Mouse (Mus musculus): Measurements from ENCODE around the gene Ms4a10.

Ms4a10 gene

DNA sequence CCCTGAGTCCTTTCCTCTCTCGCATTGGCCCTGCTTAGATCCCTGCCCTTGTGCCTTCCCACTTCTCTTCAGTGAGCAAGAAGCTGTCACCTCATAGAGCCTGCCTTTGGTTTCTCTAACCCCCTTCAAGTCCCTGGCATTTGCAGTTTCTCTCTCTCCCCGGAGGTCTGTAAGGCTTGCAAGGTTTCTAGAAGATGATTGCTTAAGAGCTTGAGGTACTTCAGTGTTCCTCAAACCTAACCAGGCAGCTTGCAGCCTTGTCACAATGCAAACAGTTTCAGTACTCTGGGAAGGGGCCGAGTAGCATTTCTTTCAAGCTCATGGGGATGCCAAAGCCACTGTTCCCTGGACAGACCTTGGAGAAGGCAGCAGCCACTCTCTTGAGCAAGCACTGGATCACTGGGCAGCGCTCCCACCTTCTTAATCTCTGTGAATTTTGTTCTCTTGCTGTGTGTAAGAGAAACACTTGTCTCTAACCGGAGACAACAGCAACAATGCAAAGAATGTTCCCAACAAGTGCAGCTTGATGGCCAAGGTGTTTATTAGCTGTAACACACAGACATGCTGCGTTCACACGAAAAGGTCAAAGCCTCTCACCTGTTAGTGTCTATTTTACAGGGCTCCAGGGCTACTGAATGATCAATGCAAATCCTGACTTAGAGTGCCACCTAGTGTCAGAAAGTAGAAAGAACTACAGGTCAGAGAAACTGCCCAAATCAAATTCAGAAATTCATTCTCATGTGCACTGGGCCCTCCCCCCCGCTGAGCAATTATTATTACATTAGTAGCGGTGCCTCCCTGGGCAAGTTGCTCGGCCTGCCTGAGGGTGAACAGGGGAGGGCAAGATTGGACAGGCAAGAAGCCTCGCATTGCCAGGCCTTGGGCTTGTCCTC, 15.1 kb downstream of the Ms4a10 start:
- DNase-seq (ENCODE audit: low spot score): no peak

- no peak for DNase-seq (ENCODE audit: low spot score)
Measured at GRCm38 (mm10) chr19:10952021-10952939, 22.2 kb downstream of the Ms4a10 start.

GRCm38 (mm10) chr19:10949558-10949957, 24.9 kb downstream of the Ms4a10 start:
- DNase-seq (ENCODE audit: low spot score): no peak

- DNase-seq (ENCODE audit: low spot score): peak; percentile 76
Measured at GRCm38 (mm10) chr19:10949112-10949511, 25.4 kb downstream of the Ms4a10 start, which contains the start of gene Ccdc86. Gene Ccdc86 (minus strand): TSS chr19:10949266.

DNA sequence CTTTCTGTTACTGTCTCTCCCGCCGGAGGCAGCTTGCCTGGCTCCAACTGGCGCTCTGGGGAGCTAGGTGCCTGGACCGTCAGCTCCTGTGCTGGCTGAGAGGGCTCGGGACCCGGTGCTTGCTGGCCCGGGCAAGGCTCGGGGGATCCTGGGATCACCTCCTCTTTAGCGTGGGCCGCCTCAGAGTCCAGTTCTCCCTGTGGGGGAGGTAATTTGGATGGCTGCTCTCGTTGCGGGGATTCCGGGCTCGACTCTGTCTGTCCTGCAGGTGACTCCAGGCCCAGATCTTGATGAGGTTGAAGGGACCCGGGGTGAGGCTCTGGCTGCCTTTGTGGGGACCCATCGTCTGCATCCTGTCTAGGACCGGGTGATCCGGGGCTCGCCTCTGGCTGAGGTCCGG, 26.1 kb downstream of the Ms4a10 start:
- DNase-seq (ENCODE audit: low spot score): no peak

DNA sequence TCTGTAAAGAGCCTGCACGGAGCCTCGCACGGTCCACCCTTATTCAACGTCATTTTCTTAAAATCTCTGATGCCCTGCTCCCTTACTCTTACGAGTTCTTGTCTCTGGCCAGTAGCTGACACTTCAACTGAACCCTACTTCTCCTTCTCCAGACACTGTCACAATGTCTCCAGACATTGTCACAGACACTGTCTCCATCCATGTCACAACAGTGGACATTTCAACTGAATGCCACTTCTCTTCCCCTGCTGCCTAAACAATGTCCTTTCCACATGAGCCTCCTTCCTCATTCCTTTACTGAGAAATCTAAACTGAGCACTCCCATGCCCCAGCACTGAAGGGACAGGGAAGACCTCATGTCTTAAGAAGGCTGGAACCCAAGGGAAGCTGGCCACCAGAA, 27.3 kb downstream of the Ms4a10 start:
- no peak for DNase-seq (ENCODE audit: low spot score)

GRCm38 (mm10) chr19:10946506-10946905, 28.0 kb downstream of the Ms4a10 start:
- DNase-seq (ENCODE audit: low spot score): no peak

- no peak for DNase-seq (ENCODE audit: low spot score)
Measured at GRCm38 (mm10) chr19:10943955-10944354, 30.5 kb downstream of the Ms4a10 start.

- no peak for DNase-seq (ENCODE audit: low spot score)
Measured at GRCm38 (mm10) chr19:10940801-10941457, 33.5 kb downstream of the Ms4a10 start.

DNA sequence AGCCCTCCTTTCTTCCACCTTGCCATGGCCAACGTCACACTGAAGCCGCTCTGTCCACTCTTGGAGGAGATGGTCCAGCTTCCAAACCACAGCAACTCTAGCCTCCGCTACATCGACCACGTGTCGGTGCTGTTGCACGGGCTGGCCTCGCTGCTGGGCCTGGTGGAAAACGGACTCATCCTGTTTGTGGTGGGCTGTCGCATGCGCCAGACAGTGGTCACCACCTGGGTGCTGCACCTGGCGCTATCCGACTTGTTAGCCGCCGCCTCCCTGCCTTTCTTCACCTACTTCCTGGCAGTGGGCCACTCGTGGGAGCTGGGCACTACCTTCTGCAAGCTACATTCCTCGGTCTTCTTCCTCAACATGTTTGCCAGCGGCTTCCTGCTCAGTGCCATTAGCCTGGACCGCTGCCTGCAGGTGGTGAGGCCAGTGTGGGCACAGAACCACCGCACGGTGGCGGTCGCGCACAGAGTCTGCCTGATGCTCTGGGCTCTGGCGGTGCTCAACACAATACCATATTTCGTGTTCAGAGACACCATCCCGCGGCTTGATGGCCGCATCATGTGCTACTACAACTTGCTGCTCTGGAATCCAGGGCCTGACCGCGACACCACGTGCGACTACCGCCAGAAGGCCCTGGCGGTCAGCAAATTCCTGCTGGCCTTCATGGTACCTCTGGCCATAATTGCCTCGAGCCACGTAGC, 34.2 kb downstream of the Ms4a10 start:
- DNase-seq (ENCODE audit: low spot score): no peak

GRCm38 (mm10) chr19:10938771-10939170, 35.7 kb downstream of the Ms4a10 start:
- DNase-seq (ENCODE audit: low spot score): no peak

GRCm38 (mm10) chr19:10937110-10937563, 37.3 kb downstream of the Ms4a10 start, which contains the start of gene Ptgdr2:
Gene Ptgdr2 (plus strand): TSS chr19:10937160.
- no peak for DNase-seq (ENCODE audit: low spot score)

GRCm38 (mm10) chr19:10936077-10936476, 38.4 kb downstream of the Ms4a10 start:
- DNase-seq (ENCODE audit: low spot score): no peak

GRCm38 (mm10) chr19:10935029-10935428, 39.4 kb downstream of the Ms4a10 start:
- no peak for DNase-seq (ENCODE audit: low spot score)

DNA sequence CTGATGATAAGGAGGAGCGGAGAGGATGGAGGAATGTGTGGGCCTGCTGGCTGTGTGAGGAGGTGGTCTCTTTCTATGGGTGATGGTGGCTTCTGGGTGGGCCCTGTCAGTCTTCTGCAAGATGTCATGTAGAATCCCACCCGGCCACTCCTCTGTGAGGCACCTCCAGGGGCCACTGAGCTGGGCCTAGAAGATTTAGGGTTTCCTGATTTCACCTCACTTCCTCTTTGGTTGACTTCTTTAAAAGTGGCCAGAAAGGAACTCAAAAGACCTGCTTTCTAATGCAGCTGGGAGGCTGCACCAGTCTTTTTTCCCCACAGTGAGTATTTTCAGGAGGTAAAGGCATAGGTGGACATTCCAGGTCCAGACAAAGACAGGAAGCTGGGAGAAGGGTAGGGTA, 43.8 kb downstream of the Ms4a10 start:
- no peak for DNase-seq (ENCODE audit: low spot score)

DNA sequence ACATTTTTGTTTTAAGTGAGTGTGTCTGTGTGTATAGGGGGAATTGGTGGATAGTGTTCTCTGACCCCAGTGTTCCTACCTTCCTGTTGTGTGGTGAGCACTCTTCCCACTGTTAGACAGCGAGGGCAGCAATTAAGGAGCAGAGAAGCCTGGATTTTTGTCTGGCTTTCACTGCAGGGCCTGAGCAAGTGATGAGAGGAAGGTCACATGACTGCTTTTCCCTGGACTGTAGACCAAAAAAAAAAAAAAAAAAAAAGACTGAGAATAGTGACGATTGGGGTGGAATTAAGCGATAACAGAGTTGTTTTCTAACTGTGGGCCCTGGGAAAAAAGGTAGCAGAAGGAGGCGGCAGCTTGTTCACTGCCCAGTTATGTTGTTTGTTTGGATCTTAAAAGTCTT, 47.8 kb downstream of the Ms4a10 start:
- no peak for DNase-seq (ENCODE audit: low spot score)

- no peak for DNase-seq (ENCODE audit: low spot score)
Measured at GRCm38 (mm10) chr19:10926123-10926621, 48.3 kb downstream of the Ms4a10 start.

GRCm38 (mm10) chr19:10924220-10924619, 50.2 kb downstream of the Ms4a10 start:
- no peak for DNase-seq (ENCODE audit: low spot score)

DNA sequence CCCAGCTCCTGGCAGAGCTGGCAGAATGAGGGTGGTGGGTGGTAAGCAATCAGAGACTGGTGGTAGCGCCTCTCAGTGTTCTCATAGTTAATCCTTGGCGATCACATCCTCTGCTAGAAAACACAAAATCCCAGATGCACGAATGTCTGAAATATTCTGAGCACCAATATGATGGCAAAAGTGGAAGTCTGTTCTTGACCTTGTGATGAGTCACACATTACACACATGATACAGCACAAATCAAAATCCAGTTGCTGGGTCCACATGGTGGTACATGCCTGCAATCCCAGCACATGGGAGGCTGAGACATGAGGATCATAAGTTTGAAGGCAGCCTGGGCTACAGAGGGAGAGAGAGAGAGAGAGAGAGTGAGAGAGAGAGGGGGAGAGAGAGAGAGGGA, 53.4 kb downstream of the Ms4a10 start:
- no peak for DNase-seq (ENCODE audit: low spot score)

GRCm38 (mm10) chr19:10920532-10920931, 53.9 kb downstream of the Ms4a10 start, which contains the start of gene Zp1:
Gene Zp1 (minus strand): TSS chr19:10920632.
- DNase-seq (ENCODE audit: low spot score): no peak

GRCm38 (mm10) chr19:10918321-10918991, 56.0 kb downstream of the Ms4a10 start:
- no peak for DNase-seq (ENCODE audit: low spot score)
